Mouse (Mus musculus) heart, adult 10 weeks (tissue): Measurements from ENCODE around the gene Prdm9. TPM values are rescaled to one million over a fixed set of nuclear protein-coding genes. Genes with fewer than 3 reads are reported as not detected.

Experiments
- polyA plus RNA-seq: library from polyadenylated mRNA; stranded (reverse); fragments of 350-450 nt; fragmentation: Illumina TruSeq; extraction: RNeasy Lipid Tissue Mini Kit (QIAGEN cat#74804); gene quantifications from one replicate; pipeline ENCODE4 v1.2.3, GENCODE M21; 2014; ENCODE audit warnings: low read depth, low replicate concordance

Prdm9 gene
- 4.2 TPM for polyA plus RNA-seq

GRCm38 (mm10) chr17:15564014-15564927 is at the start of gene Prdm9:
Prdm9 (minus strand) TSS chr17:15564354.

GRCm38 (mm10) chr17:15526986-15527810 is 37.0 kb downstream of the Prdm9 start, which contains the start of gene Pdcd2:
Pdcd2 (minus strand) TSS chr17:15527301.

GRCm38 (mm10) chr17:15499656-15500394 is 64.3 kb downstream of the Prdm9 start, which contains the start of the genes Psmb1 and Tbp:
Psmb1 (minus strand) TSS chr17:15499751.
Tbp (plus strand) TSS chr17:15499888.

Other genes with a start within 250 kb of the Prdm9 start
- gene Dll1, start 187.5 kb downstream of the Prdm9 start, polyA plus RNA-seq = 5.2 TPM
- 16.5 TPM for gene Fam120b, start 168.2 kb downstream of the Prdm9 start, polyA plus RNA-seq
- gene Psmb1, start 64.6 kb downstream of the Prdm9 start, polyA plus RNA-seq = 115 TPM
- gene Tbp, start 64.5 kb downstream of the Prdm9 start, polyA plus RNA-seq = 11.9 TPM
- gene Pdcd2, start 37.1 kb downstream of the Prdm9 start, polyA plus RNA-seq = 14.5 TPM
- gene Chd1, start 140.6 kb upstream of the Prdm9 start, polyA plus RNA-seq = 8.8 TPM